Mouse (Mus musculus) brain, embryonic 14.5 days (tissue): ENCODE data around the gene Prkca.

Experiments used
- CTCF ChIP-seq: fragments of 200-500 bp; IDR thresholded peaks from 2 replicates; pipeline ENCODE4 v1.5.1; 2012; ENCODE audit warnings: inconsistent platforms, mild to moderate bottlenecking, moderate library complexity, borderline replicate concordance; ENCODE audit not compliant: insufficient read depth, insufficient read length; ENCODE audit errors: extremely low read depth
- POLR2A ChIP-seq: fragments of 200-500 bp; IDR thresholded peaks from 2 replicates; pipeline ENCODE4 v1.6.1; 2012; ENCODE audit warnings: mild to moderate bottlenecking, inconsistent platforms, borderline replicate concordance; ENCODE audit not compliant: poor library complexity, insufficient read depth, insufficient read length, severe bottlenecking; ENCODE audit errors: extremely low read depth

DNA sequence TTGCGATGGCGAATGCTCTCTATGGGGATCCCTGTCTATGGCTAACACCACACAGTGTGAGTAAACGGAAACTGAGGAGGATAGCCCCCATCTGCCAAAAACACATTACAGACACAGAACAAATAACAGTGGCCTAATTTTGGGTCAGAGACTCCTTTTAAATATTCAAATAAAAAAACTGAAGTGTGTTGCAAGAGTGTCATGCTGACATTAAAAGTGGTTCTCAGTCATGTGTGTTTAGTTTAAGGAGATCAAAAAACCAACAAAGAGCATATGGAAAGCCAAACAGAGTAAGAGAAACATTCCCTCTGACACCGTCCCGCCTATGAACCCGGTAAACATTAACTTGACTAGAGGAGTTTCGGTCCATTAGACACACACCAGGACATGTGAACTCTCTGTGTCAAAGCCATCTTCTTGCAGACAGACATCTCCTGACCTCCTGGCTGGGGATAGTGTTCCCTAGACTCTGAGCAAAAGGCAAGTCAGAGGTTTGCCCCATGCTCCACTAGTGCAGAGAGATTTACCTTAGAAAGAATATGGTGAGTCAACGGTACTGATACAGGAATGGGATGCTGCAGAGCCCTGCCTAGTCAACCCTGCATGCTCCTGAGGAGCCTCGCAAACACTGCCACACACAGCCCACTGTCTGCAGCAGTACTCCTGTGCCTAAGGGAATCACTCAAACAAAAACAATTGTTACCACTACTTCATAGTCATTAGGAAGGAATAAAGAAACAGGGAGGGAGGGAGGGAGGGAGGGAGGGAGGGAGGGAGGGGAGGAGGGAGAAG lies 146.1 kb downstream of the Prkca start:
- TF ChIP-seq CTCF (no peak), POLR2A (no peak)
